Mouse (Mus musculus) cerebellum, adult 2 months (tissue): Measurements from ENCODE around the gene Rbsn. TPM values are rescaled to one million over a fixed set of nuclear protein-coding genes. Genes with fewer than 3 reads are reported as not detected.
A peak's percentile ranks its signal among the peaks of the same experiment; 100 is the strongest.

ENCODE experiments used
- DNase-seq, 2 experiments: peaks; one replicate each; pipeline ENCODE4 v3.0.0; 2021
- H3K27ac ChIP-seq: fragments of 200-500 bp; 2 replicates; pipeline ENCODE4 v1.5.1; 2012; ENCODE audit warnings: low read length, control low read depth, inconsistent platforms; ENCODE audit not compliant: insufficient read depth
- H3K27me3 ChIP-seq: fragments of 200-500 bp; 2 replicates; pipeline ENCODE4 v1.6.1; 2012; ENCODE audit warnings: inconsistent platforms, mild to moderate bottlenecking, low read length, moderate library complexity; ENCODE audit not compliant: control insufficient read depth, insufficient read depth
- H3K4me1 ChIP-seq: fragments of 200-500 bp; 2 replicates; pipeline ENCODE4 v1.6.1; 2011; ENCODE audit warnings: low read length; ENCODE audit not compliant: control insufficient read depth, insufficient read depth
- H3K4me3 ChIP-seq: fragments of 200-500 bp; replicated peaks from 2 replicates; pipeline ENCODE3; 2011; ENCODE audit warnings: mild to moderate bottlenecking, low read depth, low read length, control low read depth; ENCODE audit not compliant: insufficient read depth
- CTCF ChIP-seq: fragments of 200-500 bp; IDR thresholded peaks from 2 replicates; pipeline ENCODE4 v1.5.1; 2011; ENCODE audit warnings: low read depth, mild to moderate bottlenecking, control low read depth, low read length, moderate library complexity, borderline replicate concordance; ENCODE audit not compliant: insufficient read depth
- POLR2A ChIP-seq: fragments of 200-500 bp; IDR thresholded peaks from 2 replicates; pipeline ENCODE4 v1.6.1; 2011; ENCODE audit warnings: low read length, control low read depth, borderline replicate concordance; ENCODE audit not compliant: insufficient read depth
- WGBS: fragments of 180-500 bp; shearing (Covaris S2); methylation state at CpG from one replicate; pipeline ENCODE4 v1.1.7; 2018; 5-methylcytosine and 5-hydroxymethylcytosine counted together
- polyA plus RNA-seq: library from polyadenylated mRNA; depleted of rRNA; stranded (reverse); fragments of >200 nt; gene quantifications from 2 replicates; pipeline ENCODE4 v1.2.3, GENCODE M21; 2012

The Rbsn gene
- polyA plus RNA-seq, 1 experiment = 27.4 TPM

- TF ChIP-seq CTCF (no peak), POLR2A (no peak)
- DNase-seq = peak; percentile 20 to 23
- WGBS = 74% methylated on average over 3 of the region's 3 CpGs
- Histone ChIP-seq H3K27ac (no peak overlapping the region), H3K27me3 (no peaks in the 10 kb centered on the region; the same call in 1 of the 2 replicates), H3K4me1 (no peaks in the 10 kb centered on the region), H3K4me3 (no peak overlapping the region)
Measured at GRCm38 (mm10) chr6:92241178-92241906, 26.6 kb upstream of the Rbsn start.

GRCm38 (mm10) chr6:92235036-92235435, 20.3 kb upstream of the Rbsn start:
- DNase-seq = no peak
- Histone ChIP-seq H3K4me1 (peaks cover 4% of the 10 kb centered on the region), H3K27me3 (no peaks in the 10 kb centered on the region; the same call in 1 of the 2 replicates), H3K27ac (no peak overlapping the region), H3K4me3 (no peak overlapping the region)
- TF ChIP-seq POLR2A (no peak), CTCF (no peak)
- WGBS = 7% methylated on average over 12 of the region's 12 CpGs

GRCm38 (mm10) chr6:92231762-92232161, 17.0 kb upstream of the Rbsn start:
- Histone ChIP-seq H3K4me3 (no peak overlapping the region), H3K27me3 (no peaks in the 10 kb centered on the region; the same call in 1 of the 2 replicates), H3K4me1 (peaks cover 4% of the 10 kb centered on the region), H3K27ac (no peak overlapping the region)
- 61% methylated on average over 4 of the region's 4 CpGs for WGBS
- TF ChIP-seq CTCF (no peak), POLR2A (no peak)
- DNase-seq = no peak

GRCm38 (mm10) chr6:92231356-92231755, 16.6 kb upstream of the Rbsn start:
- WGBS = 68% methylated on average over 1 of the region's 1 CpGs
- no peak for DNase-seq
- no peak for TF ChIP-seq CTCF
- TF ChIP-seq POLR2A = no peak

GRCm38 (mm10) chr6:92229586-92229985, 14.9 kb upstream of the Rbsn start:
- TF ChIP-seq POLR2A (no peak), CTCF (no peak)
- H3K4me3 ChIP-seq = no peak overlapping the region
- no peaks in the 10 kb centered on the region for H3K4me1 ChIP-seq
- H3K27me3 ChIP-seq = no peaks in the 10 kb centered on the region; the same call in 1 of the 2 replicates
- WGBS = 90% methylated on average over 2 of the region's 2 CpGs
- no peak for DNase-seq
- no peak overlapping the region for H3K27ac ChIP-seq

More at GRCm38 (mm10) chr6:92231356-92231755, 16.6 kb upstream of the Rbsn start:
- Histone ChIP-seq H3K27ac (no peak overlapping the region), H3K27me3 (no peaks in the 10 kb centered on the region; the same call in 1 of the 2 replicates), H3K4me1 (peaks cover 4% of the 10 kb centered on the region), H3K4me3 (no peak overlapping the region)

GRCm38 (mm10) chr6:92229103-92229502, 14.4 kb upstream of the Rbsn start:
- H3K4me3 ChIP-seq = no peak overlapping the region
- DNase-seq = no peak
- no peak overlapping the region for H3K27ac ChIP-seq
- TF ChIP-seq CTCF (no peak), POLR2A (no peak)
- no peaks in the 10 kb centered on the region for H3K4me1 ChIP-seq
- no peaks in the 10 kb centered on the region; the same call in 1 of the 2 replicates for H3K27me3 ChIP-seq

GRCm38 (mm10) chr6:92224981-92225380, 10.3 kb upstream of the Rbsn start:
- Histone ChIP-seq H3K27me3 (no peaks in the 10 kb centered on the region; the same call in 1 of the 2 replicates), H3K27ac (no peak overlapping the region), H3K4me3 (no peak overlapping the region), H3K4me1 (no peaks in the 10 kb centered on the region)
- no peak for TF ChIP-seq CTCF
- no peak for TF ChIP-seq POLR2A
- DNase-seq = no peak
- WGBS = 34% methylated on average over 1 of the region's 1 CpGs

GRCm38 (mm10) chr6:92222021-92222420, 7.3 kb upstream of the Rbsn start:
- H3K27me3 ChIP-seq = no peaks in the 10 kb centered on the region; the same call in 1 of the 2 replicates
- no peak for DNase-seq
- TF ChIP-seq CTCF (no peak), POLR2A (no peak)
- H3K4me1 ChIP-seq = no peaks in the 10 kb centered on the region
- H3K27ac ChIP-seq = no peak overlapping the region
- no peak overlapping the region for H3K4me3 ChIP-seq
- WGBS = 68% methylated on average over 3 of the region's 3 CpGs
